Comparison of ENCODE assay signal across 12 mouse cellular contexts in genomic region chr6:101296997-101297396, GRCm38 (mm10).
"Had no signal": no experiment of that assay in that cellular context is flagged by ENCODE, and none has a peak within 500 bp of the region (broad histone marks: within the 10 kb centered on the region; RNA-seq: fewer than 3 reads in every experiment).

No protein-coding gene starts in this region.

- H3K27me3 ChIP-seq: liver, embryonic 15.5 days; midbrain, embryonic 13.5 days; stomach, embryonic 15.5 days had no signal

- H3K4me2 ChIP-seq: liver, embryonic 11.5 days; liver, embryonic 15.5 days; midbrain, embryonic 13.5 days; stomach, embryonic 15.5 days had no signal

- H3K4me3 ChIP-seq: liver, embryonic 15.5 days; midbrain, embryonic 13.5 days; stomach, embryonic 15.5 days had no signal

- H3K9me3 ChIP-seq: liver, embryonic 15.5 days; midbrain, embryonic 13.5 days; stomach, embryonic 15.5 days had no signal

- H3K27ac ChIP-seq: liver, embryonic 15.5 days; midbrain, embryonic 13.5 days; stomach, embryonic 15.5 days had no signal

- ATAC-seq: lung, postnatal 0 days; midbrain, embryonic 13.5 days had no signal

- H3K36me3 ChIP-seq: liver, embryonic 15.5 days; midbrain, embryonic 13.5 days; stomach, embryonic 15.5 days had no signal

- H3K9ac ChIP-seq: liver, embryonic 15.5 days; midbrain, embryonic 13.5 days; stomach, embryonic 15.5 days had no signal

- DNase-seq: kidney, postnatal 10 days; left cerebral cortex, postnatal 4 days; lung, adult 2 months; lung, postnatal 36 days; right cerebral cortex, postnatal 14 days; thymus, adult 2 months; thymus, postnatal 25 days had no signal
